ENCODE assay signal across 8 mouse cellular contexts in the genomic region with DNA sequence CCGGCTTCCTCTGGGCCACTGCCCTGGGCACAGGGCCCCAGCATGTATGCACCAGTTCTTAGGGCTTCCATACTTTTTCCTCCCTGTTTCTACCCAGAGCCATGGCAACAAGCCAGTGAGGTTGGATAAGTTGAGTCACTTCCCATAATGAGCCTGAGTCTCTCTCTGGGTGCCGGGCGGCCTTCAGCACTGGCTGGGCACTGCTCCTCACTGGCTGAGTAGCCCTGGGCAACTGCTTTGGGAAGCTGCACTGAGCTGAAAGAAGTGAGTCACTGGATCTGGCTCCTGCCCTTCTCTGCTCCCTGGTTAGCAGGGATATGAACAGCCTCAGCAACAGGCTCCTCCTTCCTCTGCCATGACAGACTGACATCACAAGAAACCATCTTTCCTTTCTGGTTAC. TPM values are rescaled to one million over a fixed set of nuclear protein-coding genes. Genes with fewer than 3 reads are reported as not detected.
A peak's percentile ranks its signal among the peaks of the same experiment; 100 is the strongest.
DNase-seq lines count a peak whose midpoint lies in the region; ATAC-seq lines count a peak whose summit lies in the region.

No protein-coding gene starts in this region.

- no peak overlapping the region for H3K9ac ChIP-seq in heart, embryonic 12.5 days
- H3K9ac ChIP-seq in lung, embryonic 15.5 days, result peak overlapping the region; percentile 3; the same call in 1 of the 2 replicates
- H3K9ac ChIP-seq in hindbrain, embryonic 13.5 days, result no peak overlapping the region

- H3K4me2 ChIP-seq in heart, embryonic 12.5 days, result no peak overlapping the region
- 0 out of 2 replicates have a peak overlapping the region, but pooled peaks have one; percentile 11 for H3K4me2 ChIP-seq in lung, embryonic 15.5 days
- no peak overlapping the region for H3K4me2 ChIP-seq in hindbrain, embryonic 13.5 days

- ATAC-seq in cerebellum, adult (ENCODE audit: insufficient number of reproducible peaks, low FRiP score, low TSS enrichment), result no peak
- ATAC-seq in heart, embryonic 12.5 days (ENCODE audit: insufficient number of reproducible peaks, low FRiP score), result no peak
- ATAC-seq in lung, embryonic 15.5 days (ENCODE audit: borderline replicate concordance, extremely low read depth, low FRiP score, low TSS enrichment), result no peak
- ATAC-seq in inflammation-experienced regulatory T-cells, adult 6 months, result no peak
- ATAC-seq in hindbrain, embryonic 13.5 days (ENCODE audit: low FRiP score), result no peak

- no peaks in the 10 kb centered on the region for H3K9me3 ChIP-seq in heart, embryonic 12.5 days (replicated peaks)
- H3K9me3 ChIP-seq in lung, embryonic 15.5 days, result no peaks in the 10 kb centered on the region
- H3K9me3 ChIP-seq in hindbrain, embryonic 13.5 days, result no peaks in the 10 kb centered on the region

- peaks cover 19% of the 10 kb centered on the region for H3K36me3 ChIP-seq in heart, embryonic 12.5 days
- peaks cover 9% of the 10 kb centered on the region for H3K36me3 ChIP-seq in lung, embryonic 15.5 days
- peaks cover 29% of the 10 kb centered on the region for H3K36me3 ChIP-seq in hindbrain, embryonic 13.5 days

- 0 out of 2 replicates have a peak overlapping the region, but pooled peaks have one; percentile 5 for H3K27ac ChIP-seq in heart, embryonic 12.5 days (ENCODE audit: poor library complexity, severe bottlenecking)
- peak overlapping the region; percentile 72 for H3K27ac ChIP-seq in lung, embryonic 15.5 days
- H3K27ac ChIP-seq in hindbrain, embryonic 13.5 days, result no peak overlapping the region

- WGBS in heart, embryonic 12.5 days, result 85% methylated on average over 3 of the region's 3 CpGs
- WGBS in lung, embryonic 15.5 days, result 62% methylated on average over 3 of the region's 3 CpGs
- WGBS in hindbrain, embryonic 13.5 days, result 83% methylated on average over 3 of the region's 3 CpGs

- peak; percentile 38 for DNase-seq in cerebellum, adult 11-12 months
- DNase-seq in ovary, adult 18-20 months (ENCODE audit: low spot score), result peak; percentile 71
- no peak for DNase-seq in ovary, postnatal 10 days (ENCODE audit: low spot score)

- no peaks in the 10 kb centered on the region for H3K27me3 ChIP-seq in heart, embryonic 12.5 days (replicated peaks)
- no peaks in the 10 kb centered on the region for H3K27me3 ChIP-seq in lung, embryonic 15.5 days
- H3K27me3 ChIP-seq in hindbrain, embryonic 13.5 days, result no peaks in the 10 kb centered on the region

- peaks cover 55% of the 10 kb centered on the region for H3K4me1 ChIP-seq in heart, embryonic 12.5 days (replicated peaks)
- H3K4me1 ChIP-seq in lung, embryonic 15.5 days, result peaks cover 62% of the 10 kb centered on the region
- peaks cover 46% of the 10 kb centered on the region for H3K4me1 ChIP-seq in hindbrain, embryonic 13.5 days (replicated peaks)

- H3K4me3 ChIP-seq in heart, embryonic 12.5 days, result no peak overlapping the region
- no peak overlapping the region for H3K4me3 ChIP-seq in lung, embryonic 15.5 days
- no peak overlapping the region for H3K4me3 ChIP-seq in hindbrain, embryonic 13.5 days

RNA-seq across cellular contexts. Expression of a gene that starts 5.8 kb away (rescaled TPM):
- 132 and 136 TPM in 2 replicates for polyA plus RNA-seq in heart, embryonic 12.5 days (2016; fragmentation: Nextera tagmentation; extraction: Ambion mirVana)
- 139 and 155 TPM in 2 replicates for polyA plus RNA-seq in lung, embryonic 15.5 days (2015; fragmentation: Nextera tagmentation; extraction: Ambion mirVana)
- polyA plus RNA-seq in inflammation-experienced regulatory T-cells, adult 6 months (2017; shearing (Covaris generic)), result 10 to 100 TPM; 58.4 to 85.8 (median 76.2) TPM
- polyA plus RNA-seq in hindbrain, embryonic 13.5 days (2015; fragmentation: Nextera tagmentation; extraction: Ambion mirVana), result 117 and 134 TPM in 2 replicates

RNA-seq across cellular contexts. Expression of a gene that starts 17.5 kb away (rescaled TPM):
- polyA plus RNA-seq in heart, embryonic 12.5 days (2016; fragmentation: Nextera tagmentation; extraction: Ambion mirVana), result 89.1 and 90.7 TPM in 2 replicates
- polyA plus RNA-seq in lung, embryonic 15.5 days (2015; fragmentation: Nextera tagmentation; extraction: Ambion mirVana), result 139 and 140 TPM in 2 replicates
- 100 to 1,000 TPM; 162 to 203 (median 174) TPM for polyA plus RNA-seq in inflammation-experienced regulatory T-cells, adult 6 months (2017; shearing (Covaris generic))
- polyA plus RNA-seq in hindbrain, embryonic 13.5 days (2015; fragmentation: Nextera tagmentation; extraction: Ambion mirVana), result 144 and 146 TPM in 2 replicates

RNA-seq across cellular contexts. Expression of a gene that starts 44.0 kb away (rescaled TPM):
- polyA plus RNA-seq in heart, embryonic 12.5 days (2016; fragmentation: Nextera tagmentation; extraction: Ambion mirVana), result 39.3 and 44.8 TPM in 2 replicates
- 56.1 and 64.7 TPM in 2 replicates for polyA plus RNA-seq in lung, embryonic 15.5 days (2015; fragmentation: Nextera tagmentation; extraction: Ambion mirVana)
- 10 to 100 TPM; 70.6 to 86.9 (median 82.4) TPM for polyA plus RNA-seq in inflammation-experienced regulatory T-cells, adult 6 months (2017; shearing (Covaris generic))
- 72.7 and 74.8 TPM in 2 replicates for polyA plus RNA-seq in hindbrain, embryonic 13.5 days (2015; fragmentation: Nextera tagmentation; extraction: Ambion mirVana)
